Mouse (Mus musculus): ENCODE data around the gene Vmn1r210. TPM values are rescaled to one million over a fixed set of nuclear protein-coding genes. Genes with fewer than 3 reads are reported as not detected.
"Not testable (repeated sequence)": the region's sequence is repeated elsewhere in the genome, so short reads cannot be mapped to it uniquely, and the experiment has no call there.

Gene Vmn1r210
- not detected in 2 replicates for polyA plus RNA-seq (2012; rRNA removed)

- Histone ChIP-seq H3K27ac (ENCODE audit: control insufficient read depth, insufficient read depth, low read depth, low read length) (no peak within 1 kb of the TSS), H3K27me3 (ENCODE audit: control insufficient read depth, insufficient read depth, low read length) (no peaks in the 10 kb centered on the region), H3K36me3 (ENCODE audit: control insufficient read depth, insufficient read depth, low read length) (no peaks in the 10 kb centered on the region), H3K4me1 (ENCODE audit: control insufficient read depth, insufficient read depth, low read length) (no peaks in the 10 kb centered on the region), H3K4me3 (ENCODE audit: control insufficient read depth, low read depth, low read length) (no peak within 1 kb of the TSS)
- TF ChIP-seq POLR2A (IDR thresholded peaks at IDR 0.05; ENCODE audit: control insufficient read depth, low read depth, low read length) (no peak), CTCF (IDR thresholded peaks at IDR 0.05; ENCODE audit: control insufficient read depth, insufficient read depth, insufficient replicate concordance, low read depth, low read length) (no peak)
Measured at GRCm38 (mm10) chr13:22831248-22831647, at the start of gene Vmn1r210. TSS of gene Vmn1r210 (minus strand) at chr13:22831348.

GRCm38 (mm10) chr13:22879257-22879656, 48.1 kb upstream of the Vmn1r210 start:
- TF ChIP-seq POLR2A (IDR thresholded peaks at IDR 0.05; ENCODE audit: control insufficient read depth, low read depth, low read length) (no peak), CTCF (IDR thresholded peaks at IDR 0.05; ENCODE audit: control insufficient read depth, insufficient read depth, insufficient replicate concordance, low read depth, low read length) (no peak)
- H3K4me3 ChIP-seq (ENCODE audit: control insufficient read depth, low read depth, low read length): no peak overlapping the region
- no peaks in the 10 kb centered on the region for H3K27me3 ChIP-seq (ENCODE audit: control insufficient read depth, insufficient read depth, low read length)
- no peaks in the 10 kb centered on the region for H3K4me1 ChIP-seq (ENCODE audit: control insufficient read depth, insufficient read depth, low read length)
- H3K27ac ChIP-seq (ENCODE audit: control insufficient read depth, insufficient read depth, low read depth, low read length): no peak overlapping the region
- H3K36me3 ChIP-seq (ENCODE audit: control insufficient read depth, insufficient read depth, low read length): no peaks in the 10 kb centered on the region

GRCm38 (mm10) chr13:22857461-22857860, 26.3 kb upstream of the Vmn1r210 start, which contains the start of gene Vmn1r211:
TSS of gene Vmn1r211 (minus strand) at chr13:22857561.
- no peak within 1 kb of the TSS for H3K27ac ChIP-seq (ENCODE audit: control insufficient read depth, insufficient read depth, low read depth, low read length)
- no peak within 1 kb of the TSS for H3K4me3 ChIP-seq (ENCODE audit: control insufficient read depth, low read depth, low read length)
- no peaks in the 10 kb centered on the region for H3K27me3 ChIP-seq (ENCODE audit: control insufficient read depth, insufficient read depth, low read length)
- H3K36me3 ChIP-seq (ENCODE audit: control insufficient read depth, insufficient read depth, low read length): no peaks in the 10 kb centered on the region
- no peak for TF ChIP-seq CTCF (IDR thresholded peaks at IDR 0.05; ENCODE audit: control insufficient read depth, insufficient read depth, insufficient replicate concordance, low read depth, low read length)
- TF ChIP-seq POLR2A (IDR thresholded peaks at IDR 0.05; ENCODE audit: control insufficient read depth, low read depth, low read length): no peak
- H3K4me1 ChIP-seq (ENCODE audit: control insufficient read depth, insufficient read depth, low read length): no peaks in the 10 kb centered on the region

GRCm38 (mm10) chr13:22854760-22855159, 23.6 kb upstream of the Vmn1r210 start:
- Histone ChIP-seq H3K4me3 (ENCODE audit: control insufficient read depth, low read depth, low read length) (no peak overlapping the region), H3K36me3 (ENCODE audit: control insufficient read depth, insufficient read depth, low read length) (no peaks in the 10 kb centered on the region), H3K4me1 (ENCODE audit: control insufficient read depth, insufficient read depth, low read length) (no peaks in the 10 kb centered on the region), H3K27me3 (ENCODE audit: control insufficient read depth, insufficient read depth, low read length) (no peaks in the 10 kb centered on the region), H3K27ac (ENCODE audit: control insufficient read depth, insufficient read depth, low read depth, low read length) (no peak overlapping the region)
- TF ChIP-seq CTCF (IDR thresholded peaks at IDR 0.05; ENCODE audit: control insufficient read depth, insufficient read depth, insufficient replicate concordance, low read depth, low read length): no peak
- TF ChIP-seq POLR2A (IDR thresholded peaks at IDR 0.05; ENCODE audit: control insufficient read depth, low read depth, low read length): no peak

- Histone ChIP-seq H3K4me1 (ENCODE audit: control insufficient read depth, insufficient read depth, low read length) (no peaks in the 10 kb centered on the region), H3K36me3 (ENCODE audit: control insufficient read depth, insufficient read depth, low read length) (no peaks in the 10 kb centered on the region), H3K27ac (ENCODE audit: control insufficient read depth, insufficient read depth, low read depth, low read length) (no peak overlapping the region), H3K4me3 (ENCODE audit: control insufficient read depth, low read depth, low read length) (no peak overlapping the region), H3K27me3 (ENCODE audit: control insufficient read depth, insufficient read depth, low read length) (no peaks in the 10 kb centered on the region)
- TF ChIP-seq POLR2A (IDR thresholded peaks at IDR 0.05; ENCODE audit: control insufficient read depth, low read depth, low read length) (no peak), CTCF (IDR thresholded peaks at IDR 0.05; ENCODE audit: control insufficient read depth, insufficient read depth, insufficient replicate concordance, low read depth, low read length) (no peak)
Measured at GRCm38 (mm10) chr13:22846798-22847197, 15.7 kb upstream of the Vmn1r210 start.

- not testable (repeated sequence) for H3K27ac ChIP-seq (ENCODE audit: control insufficient read depth, insufficient read depth, low read depth, low read length); H3K27me3 ChIP-seq (ENCODE audit: control insufficient read depth, insufficient read depth, low read length)
Measured at GRCm38 (mm10) chr13:22844304-22844703, 13.2 kb upstream of the Vmn1r210 start.

GRCm38 (mm10) chr13:22829395-22829794, 1.8 kb downstream of the Vmn1r210 start:
- not testable (repeated sequence) for H3K4me1 ChIP-seq (ENCODE audit: control insufficient read depth, insufficient read depth, low read length); H3K4me3 ChIP-seq (ENCODE audit: control insufficient read depth, low read depth, low read length); H3K27ac ChIP-seq (ENCODE audit: control insufficient read depth, insufficient read depth, low read depth, low read length); H3K36me3 ChIP-seq (ENCODE audit: control insufficient read depth, insufficient read depth, low read length); H3K27me3 ChIP-seq (ENCODE audit: control insufficient read depth, insufficient read depth, low read length)

More at GRCm38 (mm10) chr13:22844304-22844703, 13.2 kb upstream of the Vmn1r210 start:
- not testable (repeated sequence) for H3K36me3 ChIP-seq (ENCODE audit: control insufficient read depth, insufficient read depth, low read length); H3K4me1 ChIP-seq (ENCODE audit: control insufficient read depth, insufficient read depth, low read length); H3K4me3 ChIP-seq (ENCODE audit: control insufficient read depth, low read depth, low read length)

- H3K27ac ChIP-seq (ENCODE audit: control insufficient read depth, insufficient read depth, low read depth, low read length); H3K36me3 ChIP-seq (ENCODE audit: control insufficient read depth, insufficient read depth, low read length); H3K4me1 ChIP-seq (ENCODE audit: control insufficient read depth, insufficient read depth, low read length); H3K4me3 ChIP-seq (ENCODE audit: control insufficient read depth, low read depth, low read length); H3K27me3 ChIP-seq (ENCODE audit: control insufficient read depth, insufficient read depth, low read length): not testable (repeated sequence)
Measured at GRCm38 (mm10) chr13:22821601-22822000, 9.5 kb downstream of the Vmn1r210 start.

GRCm38 (mm10) chr13:22809582-22809981, 21.6 kb downstream of the Vmn1r210 start, which contains the start of gene Vmn1r209:
TSS of gene Vmn1r209 (minus strand) at chr13:22809682.
- H3K27me3 ChIP-seq (ENCODE audit: control insufficient read depth, insufficient read depth, low read length); H3K27ac ChIP-seq (ENCODE audit: control insufficient read depth, insufficient read depth, low read depth, low read length); H3K4me1 ChIP-seq (ENCODE audit: control insufficient read depth, insufficient read depth, low read length); H3K4me3 ChIP-seq (ENCODE audit: control insufficient read depth, low read depth, low read length); H3K36me3 ChIP-seq (ENCODE audit: control insufficient read depth, insufficient read depth, low read length): not testable (repeated sequence)

- not testable (repeated sequence) for H3K27me3 ChIP-seq (ENCODE audit: control insufficient read depth, insufficient read depth, low read length); H3K27ac ChIP-seq (ENCODE audit: control insufficient read depth, insufficient read depth, low read depth, low read length); H3K36me3 ChIP-seq (ENCODE audit: control insufficient read depth, insufficient read depth, low read length); H3K4me1 ChIP-seq (ENCODE audit: control insufficient read depth, insufficient read depth, low read length); H3K4me3 ChIP-seq (ENCODE audit: control insufficient read depth, low read depth, low read length)
Measured at GRCm38 (mm10) chr13:22788096-22788495, 43.1 kb downstream of the Vmn1r210 start.

GRCm38 (mm10) chr13:22784159-22784558, 47.0 kb downstream of the Vmn1r210 start:
- H3K36me3 ChIP-seq (ENCODE audit: control insufficient read depth, insufficient read depth, low read length); H3K4me3 ChIP-seq (ENCODE audit: control insufficient read depth, low read depth, low read length); H3K27me3 ChIP-seq (ENCODE audit: control insufficient read depth, insufficient read depth, low read length); H3K27ac ChIP-seq (ENCODE audit: control insufficient read depth, insufficient read depth, low read depth, low read length); H3K4me1 ChIP-seq (ENCODE audit: control insufficient read depth, insufficient read depth, low read length): not testable (repeated sequence)
